Mouse (Mus musculus): ENCODE data around the gene Gm42906.

DNA sequence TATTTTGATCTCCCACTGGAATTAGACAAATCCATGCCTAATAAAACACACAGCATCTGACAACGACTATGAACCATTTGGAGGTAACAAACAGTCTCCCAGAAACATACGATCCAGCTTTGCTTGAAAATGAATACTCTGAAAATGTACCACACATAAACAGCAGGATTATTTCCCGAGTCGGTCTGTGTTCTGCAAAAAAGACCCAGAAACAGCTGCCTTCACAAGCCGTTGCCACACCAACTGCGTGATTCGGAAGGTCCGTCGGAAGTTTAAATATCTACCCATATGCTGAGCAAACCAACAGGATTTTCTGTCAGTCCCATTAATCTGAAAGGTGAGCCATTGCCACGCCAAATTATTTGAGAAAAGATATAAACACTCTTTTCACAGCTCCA is 301.4 kb downstream of the Gm42906 start:
- TF ChIP-seq CTCF (IDR thresholded peaks at IDR 0.05; ENCODE audit: insufficient read depth, low read depth, low read length) (no peak), POLR2A (IDR thresholded peaks at IDR 0.05; ENCODE audit: insufficient read depth, low read depth, low read length) (no peak)

Measured in olfactory bulb, adult 2 months (tissue).